Mouse (Mus musculus) gastrocnemius, postnatal 25 days (tissue): ENCODE results near the gene Plxna4. TPM values are rescaled to one million over a fixed set of nuclear protein-coding genes. Genes with fewer than 3 reads are reported as not detected.

Experiments used
- DNase-seq: peaks from one replicate; pipeline ENCODE4 v3.0.0; 2022
- total RNA-seq, 2 experiments: library from RNA; stranded (reverse); gene quantifications; 1 replicate in 1 of 2; 2 replicates in 1 of 2; pipeline ENCODE4 v1.2.3; 2021

Gene Plxna4
- total RNA-seq, 2 experiments from 2014 or later, result 3.0 to 4.6 TPM

DNA sequence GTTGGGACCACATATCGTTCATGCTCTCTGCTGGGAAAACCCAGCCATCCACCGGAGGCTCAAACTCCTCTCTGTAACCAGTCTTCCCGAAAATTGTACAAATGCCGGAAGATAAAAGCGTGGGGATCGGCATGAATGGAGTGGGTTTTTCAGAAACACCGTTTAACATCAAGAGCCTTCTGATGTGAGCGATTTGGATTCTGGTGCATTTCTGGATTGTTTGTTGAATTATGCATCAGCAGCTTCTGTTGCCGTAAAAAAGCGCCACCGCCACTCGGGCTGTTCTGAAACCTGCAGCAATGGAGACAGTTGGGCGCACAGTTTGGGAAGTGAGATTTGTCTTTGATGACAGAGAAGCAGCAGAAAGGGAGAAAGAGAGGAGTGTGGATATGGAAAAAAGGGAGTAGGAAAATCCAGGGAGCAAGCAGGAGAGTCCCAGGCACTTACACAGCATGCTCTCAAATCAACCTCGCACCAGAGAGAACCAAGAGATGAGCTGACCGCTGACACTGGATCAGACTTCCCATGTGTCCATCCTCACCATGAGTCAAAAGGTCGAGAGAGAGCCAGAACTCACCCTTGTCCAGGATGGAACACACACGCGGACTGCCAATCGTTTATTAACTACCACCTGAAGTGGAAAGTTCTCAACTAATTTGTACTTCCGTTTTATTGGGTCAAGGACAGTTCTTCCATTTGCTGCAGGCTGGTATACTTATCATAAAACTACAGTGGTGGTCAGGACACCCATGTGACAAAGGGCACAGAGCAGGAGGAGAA, 181.5 kb downstream of the Plxna4 start:
- DNase-seq, result no peak

GRCm38 (mm10) chr6:32402560-32403235, 185.3 kb downstream of the Plxna4 start:
- no peak for DNase-seq

DNA sequence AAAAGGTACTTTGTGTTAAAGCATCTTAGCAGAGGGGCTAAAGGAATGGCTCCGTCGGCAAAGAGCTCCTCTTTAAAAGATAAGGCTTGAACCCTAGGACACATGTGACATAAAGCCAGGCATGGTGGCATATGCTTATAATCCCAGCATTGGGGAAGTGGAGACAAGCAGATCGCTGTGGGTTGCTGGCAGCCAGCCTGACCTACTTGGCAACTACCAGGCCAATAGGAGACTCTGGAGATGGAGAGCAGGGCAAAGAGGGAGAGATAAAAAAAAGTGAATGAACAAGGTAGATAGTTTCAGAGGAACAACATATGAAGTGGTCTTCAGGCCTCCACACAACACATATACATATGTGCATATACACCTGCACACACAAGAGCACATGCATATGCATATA, 189.7 kb downstream of the Plxna4 start:
- DNase-seq, result no peak

DNA sequence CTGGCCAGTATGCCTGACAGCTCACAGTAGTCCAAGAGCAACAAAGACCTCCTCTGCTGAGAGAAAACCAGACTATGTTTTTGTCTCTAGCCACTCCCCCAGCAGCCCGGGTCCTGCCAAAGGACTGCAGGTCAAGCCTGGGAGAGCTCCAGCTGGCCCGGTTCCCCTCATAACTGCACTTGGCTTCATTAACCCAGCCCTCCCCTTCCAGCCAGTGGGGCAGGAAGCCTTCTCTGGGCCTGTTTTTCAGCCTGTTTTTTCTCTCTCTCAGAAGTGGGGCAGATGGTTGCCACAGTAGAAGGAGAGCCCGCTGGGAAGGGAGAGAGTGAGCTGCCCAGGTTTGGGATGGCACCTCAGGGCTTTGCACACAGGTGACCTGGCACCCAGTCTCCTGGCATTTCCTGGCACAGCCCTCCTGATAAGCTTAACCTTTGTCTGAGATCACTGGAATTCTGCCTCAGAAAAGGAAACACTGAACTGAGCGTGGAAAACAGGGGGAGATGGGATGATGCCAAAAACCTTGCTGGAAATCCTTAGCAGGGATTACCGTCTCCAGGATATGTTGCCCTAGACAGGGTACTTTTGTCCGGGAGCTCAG, 190.8 kb downstream of the Plxna4 start:
- peak; percentile 85 for DNase-seq

- no peak for DNase-seq
Observed at GRCm38 (mm10) chr6:32395415-32395814, 192.6 kb downstream of the Plxna4 start.

GRCm38 (mm10) chr6:32392262-32392661, 195.7 kb downstream of the Plxna4 start:
- DNase-seq, result no peak

GRCm38 (mm10) chr6:32388276-32388675, 199.7 kb downstream of the Plxna4 start:
- no peak for DNase-seq

- DNase-seq, result no peak
Observed at GRCm38 (mm10) chr6:32386915-32387314, 201.1 kb downstream of the Plxna4 start.

DNA sequence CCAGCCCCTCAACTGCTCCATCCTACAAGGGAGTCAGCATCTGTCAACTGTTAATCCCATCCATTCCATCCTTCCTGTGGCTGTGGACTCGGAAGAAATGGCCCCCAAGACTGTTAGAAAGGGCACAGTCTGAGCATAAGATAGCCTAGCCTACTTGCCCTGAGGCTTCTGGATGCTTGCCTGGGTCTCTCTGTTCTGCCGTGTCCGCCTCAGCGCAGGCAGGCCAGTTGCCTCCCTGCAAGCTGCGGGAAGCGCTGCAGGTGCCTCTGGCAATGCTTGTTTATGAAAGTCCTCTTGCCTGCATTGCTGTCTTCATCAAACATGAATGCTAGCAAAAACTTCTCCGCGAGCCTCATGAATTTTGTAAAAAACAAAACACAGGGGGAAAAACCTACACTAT, 203.1 kb downstream of the Plxna4 start:
- no peak for DNase-seq

DNA sequence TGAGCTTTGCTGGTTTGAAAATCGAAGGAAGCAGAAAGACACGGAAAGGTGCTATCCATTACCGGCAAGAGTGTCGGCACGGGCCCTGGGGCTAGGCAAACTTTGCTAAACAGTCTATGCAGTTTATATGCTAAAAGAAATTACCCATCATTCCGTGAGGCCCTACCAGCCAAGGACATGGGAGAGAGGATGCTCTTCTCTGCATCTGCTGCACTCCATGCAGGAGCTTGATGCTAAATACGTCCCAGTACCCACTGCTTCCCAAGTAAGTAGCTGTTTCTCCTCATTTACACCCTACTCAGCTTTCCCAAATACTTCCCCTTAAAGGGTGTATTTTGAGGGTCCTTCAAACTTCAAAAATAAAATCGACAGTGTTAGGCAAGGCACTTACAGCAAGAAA, 203.6 kb downstream of the Plxna4 start:
- no peak for DNase-seq

GRCm38 (mm10) chr6:32381516-32381915, 206.5 kb downstream of the Plxna4 start:
- DNase-seq, result no peak

DNA sequence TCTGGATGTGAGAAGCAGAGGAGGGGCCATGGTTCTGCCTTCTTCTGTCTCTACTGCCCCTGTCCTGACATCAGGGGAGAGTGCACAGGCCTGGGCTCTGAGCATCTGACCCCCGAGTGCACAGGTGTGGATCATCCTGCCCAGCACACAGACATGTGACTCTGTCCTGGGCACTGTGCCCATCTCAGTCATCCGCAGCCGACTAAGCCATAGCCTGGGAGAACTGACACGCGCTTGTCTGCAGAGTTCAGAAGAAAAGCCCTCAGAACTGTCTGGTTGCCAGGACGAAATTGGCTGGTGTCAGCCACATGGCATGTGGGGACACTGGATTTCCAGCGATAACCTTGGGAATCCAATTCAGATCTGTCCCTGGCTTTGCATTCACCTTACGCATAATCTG, 210.8 kb downstream of the Plxna4 start:
- DNase-seq, result peak; percentile 51

DNA sequence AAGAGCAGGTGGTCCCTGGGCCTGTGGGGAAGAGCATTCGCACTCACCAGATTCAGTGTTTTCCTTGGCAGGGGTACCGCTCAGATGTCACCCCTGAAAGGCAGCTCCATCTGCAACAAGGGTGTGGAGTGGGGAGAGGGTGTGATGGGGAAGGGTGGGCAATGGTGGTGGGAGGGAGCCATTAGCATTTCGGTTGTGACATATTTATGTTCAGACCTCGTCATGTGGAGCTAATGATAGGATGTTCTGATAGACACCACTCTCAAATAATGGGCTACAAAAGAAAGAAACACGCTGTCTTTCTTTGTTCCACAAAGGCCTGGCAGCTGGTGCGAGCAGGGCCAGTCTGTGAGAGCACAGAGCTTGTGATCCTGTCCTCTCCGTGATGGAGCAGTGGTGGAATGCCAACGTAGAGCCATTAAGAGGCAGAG, 214.0 kb downstream of the Plxna4 start:
- DNase-seq, result no peak

- DNase-seq, result no peak
Observed at GRCm38 (mm10) chr6:32369092-32369491, 218.9 kb downstream of the Plxna4 start.

- DNase-seq, result no peak
Observed at GRCm38 (mm10) chr6:32368408-32368807, 219.6 kb downstream of the Plxna4 start.

GRCm38 (mm10) chr6:32364933-32365332, 223.1 kb downstream of the Plxna4 start:
- no peak for DNase-seq

GRCm38 (mm10) chr6:32363489-32364068, 224.4 kb downstream of the Plxna4 start:
- DNase-seq, result no peak

- DNase-seq, result no peak
Observed at GRCm38 (mm10) chr6:32362421-32362820, 225.6 kb downstream of the Plxna4 start.

DNA sequence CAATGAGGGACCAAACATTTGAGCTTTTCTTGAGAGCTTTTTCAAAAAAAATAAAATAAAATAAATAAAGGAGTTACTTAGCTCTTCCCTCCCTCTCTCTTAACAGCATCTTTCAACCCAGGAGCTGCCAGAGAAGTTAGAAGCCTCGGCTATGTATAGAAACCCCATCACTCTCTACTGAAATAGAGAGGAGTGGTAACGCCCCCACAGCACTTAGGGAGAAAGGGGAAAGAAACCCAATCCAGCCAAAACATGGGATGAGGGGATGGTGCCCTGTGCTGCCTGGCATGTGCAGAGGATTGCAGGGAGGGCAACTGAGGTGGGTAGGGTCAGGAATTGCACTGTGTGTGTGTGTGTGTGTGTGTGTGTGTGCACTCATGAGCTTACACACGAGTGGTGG, 228.3 kb downstream of the Plxna4 start:
- DNase-seq, result no peak

DNA sequence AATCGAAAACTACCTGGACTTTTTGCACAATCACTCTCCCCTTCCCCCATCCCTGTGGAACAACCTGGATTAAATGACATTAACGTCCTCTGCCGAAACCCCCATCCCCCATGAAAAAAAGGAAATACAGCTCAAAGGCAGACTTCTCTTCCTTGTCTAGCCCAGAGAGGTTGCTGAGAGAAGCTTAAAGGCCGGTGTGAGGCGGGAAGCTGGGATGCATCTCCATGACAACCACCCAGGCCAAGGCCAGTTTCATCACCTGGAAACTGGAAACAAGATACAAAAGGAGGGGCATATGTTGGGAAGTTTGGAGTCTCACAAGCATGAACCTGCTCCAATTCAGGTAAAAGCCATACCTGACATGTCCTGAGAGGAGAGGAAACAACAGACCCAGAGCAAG, 230.5 kb downstream of the Plxna4 start:
- DNase-seq, result no peak

DNA sequence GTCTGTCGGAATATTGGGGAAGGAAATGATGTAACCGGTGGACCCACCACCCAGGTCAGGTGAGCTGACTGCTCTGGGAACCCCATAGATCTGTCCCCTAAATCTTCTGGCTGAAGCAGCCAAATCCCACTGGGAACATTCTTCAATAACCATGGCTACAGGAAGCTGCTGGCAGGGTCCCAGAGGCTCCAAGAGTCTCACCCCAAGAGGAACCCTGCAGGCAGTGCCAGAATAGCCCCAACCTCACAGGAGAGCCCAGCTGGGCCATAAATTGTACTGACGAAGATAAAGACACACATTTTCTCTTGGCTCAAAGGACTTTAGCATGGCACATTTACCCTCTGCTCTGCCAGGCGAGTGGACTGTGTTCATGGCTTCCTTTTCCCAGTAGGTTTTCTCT, 232.4 kb downstream of the Plxna4 start:
- no peak for DNase-seq

- no peak for DNase-seq
Observed at GRCm38 (mm10) chr6:32348996-32349395, 239.0 kb downstream of the Plxna4 start.

DNA sequence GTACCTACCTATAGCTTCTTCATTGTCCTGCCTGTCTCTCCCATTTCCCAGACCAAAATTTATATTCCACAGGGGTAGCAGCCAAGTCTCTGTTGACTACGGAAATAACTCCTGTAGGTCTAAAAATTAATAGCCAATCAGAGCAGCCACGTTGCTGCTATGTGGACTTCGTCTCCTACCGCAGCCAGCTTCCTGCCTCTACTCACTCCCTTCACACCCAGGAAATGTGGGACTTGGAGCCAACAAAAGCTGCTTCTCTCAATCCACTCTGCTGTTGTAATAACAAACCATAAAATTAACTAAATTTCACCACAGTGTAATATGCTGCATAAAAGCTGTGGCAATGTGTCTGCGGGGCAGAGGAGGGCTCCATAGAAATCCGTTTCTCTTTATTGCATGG, 239.9 kb downstream of the Plxna4 start:
- DNase-seq, result no peak
